Mouse (Mus musculus): ENCODE measurements at regions not wholly inside any gene's neighbourhood (a gene's known extent, or its start where the extent isn't known, plus 50 kb on each side); places are given as distances from the start of the nearest gene placed in this dataset.

GRCm38 (mm10) chr4:81868941-81869340, 426.3 kb upstream of the Mpdz start:
- no peak for DNase-seq (ENCODE audit: low spot score in 2 of 2)

GRCm38 (mm10) chr4:81841642-81842494, 399.3 kb upstream of the Mpdz start:
- peak in 1 of 2 experiments; percentile 8 for DNase-seq (ENCODE audit: low spot score in 2 of 2)

GRCm38 (mm10) chr4:81829972-81830371, 387.4 kb upstream of the Mpdz start:
- DNase-seq (ENCODE audit: low spot score in 2 of 2): no peak

- no peak for DNase-seq (ENCODE audit: low spot score in 2 of 2)
Measured at GRCm38 (mm10) chr4:81827453-81827852, 384.8 kb upstream of the Mpdz start.

- no peak for DNase-seq (ENCODE audit: low spot score in 2 of 2)
Measured at GRCm38 (mm10) chr4:81825966-81826365, 383.4 kb upstream of the Mpdz start.

DNA sequence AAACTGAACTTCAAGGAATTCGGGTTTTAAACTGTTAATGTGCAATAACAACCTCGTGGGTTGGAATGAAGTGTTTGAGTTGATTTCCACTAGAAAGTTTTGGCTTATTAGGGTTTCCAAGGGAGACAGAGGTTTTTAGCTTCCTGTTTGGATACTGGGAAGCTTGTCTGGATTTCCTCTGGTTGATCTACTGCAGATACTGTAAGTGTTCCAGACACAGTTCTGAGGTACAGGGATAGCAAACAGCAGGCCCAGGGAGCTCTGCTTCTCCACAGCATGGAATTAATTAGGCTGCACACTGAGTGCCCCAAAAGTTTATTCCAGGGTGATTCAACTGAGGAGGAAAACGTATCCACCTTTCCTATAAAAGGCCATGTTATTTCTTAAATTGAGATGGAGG, 381.0 kb upstream of the Mpdz start:
- DNase-seq (ENCODE audit: low spot score in 2 of 2): no peak

DNA sequence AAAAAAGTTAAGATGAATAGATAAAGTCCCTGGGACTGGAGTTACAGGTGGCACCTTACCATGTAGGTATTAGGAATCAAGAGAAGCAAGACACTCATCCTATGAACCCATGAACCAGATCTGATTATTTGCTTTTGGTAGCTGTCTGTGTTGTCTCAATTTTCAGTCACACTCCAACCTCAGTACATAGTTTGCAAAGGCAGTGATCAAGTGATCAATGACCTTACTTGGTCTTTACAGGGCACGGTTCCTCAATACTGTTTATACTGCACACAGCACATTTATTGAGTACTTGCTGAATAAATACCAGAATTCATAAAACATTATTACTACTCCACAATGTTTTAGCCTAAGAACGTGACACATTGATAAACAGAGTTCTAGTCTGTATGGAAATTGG, 346.7 kb upstream of the Mpdz start:
- DNase-seq (ENCODE audit: low spot score in 2 of 2): no peak

GRCm38 (mm10) chr4:81788636-81789035, 346.0 kb upstream of the Mpdz start:
- DNase-seq (ENCODE audit: low spot score in 2 of 2): no peak

GRCm38 (mm10) chr4:81781971-81782370, 339.4 kb upstream of the Mpdz start:
- DNase-seq (ENCODE audit: low spot score in 2 of 2): no peak

- no peak for DNase-seq (ENCODE audit: low spot score in 2 of 2)
Measured at GRCm38 (mm10) chr4:81766705-81767104, 324.1 kb upstream of the Mpdz start.

DNA sequence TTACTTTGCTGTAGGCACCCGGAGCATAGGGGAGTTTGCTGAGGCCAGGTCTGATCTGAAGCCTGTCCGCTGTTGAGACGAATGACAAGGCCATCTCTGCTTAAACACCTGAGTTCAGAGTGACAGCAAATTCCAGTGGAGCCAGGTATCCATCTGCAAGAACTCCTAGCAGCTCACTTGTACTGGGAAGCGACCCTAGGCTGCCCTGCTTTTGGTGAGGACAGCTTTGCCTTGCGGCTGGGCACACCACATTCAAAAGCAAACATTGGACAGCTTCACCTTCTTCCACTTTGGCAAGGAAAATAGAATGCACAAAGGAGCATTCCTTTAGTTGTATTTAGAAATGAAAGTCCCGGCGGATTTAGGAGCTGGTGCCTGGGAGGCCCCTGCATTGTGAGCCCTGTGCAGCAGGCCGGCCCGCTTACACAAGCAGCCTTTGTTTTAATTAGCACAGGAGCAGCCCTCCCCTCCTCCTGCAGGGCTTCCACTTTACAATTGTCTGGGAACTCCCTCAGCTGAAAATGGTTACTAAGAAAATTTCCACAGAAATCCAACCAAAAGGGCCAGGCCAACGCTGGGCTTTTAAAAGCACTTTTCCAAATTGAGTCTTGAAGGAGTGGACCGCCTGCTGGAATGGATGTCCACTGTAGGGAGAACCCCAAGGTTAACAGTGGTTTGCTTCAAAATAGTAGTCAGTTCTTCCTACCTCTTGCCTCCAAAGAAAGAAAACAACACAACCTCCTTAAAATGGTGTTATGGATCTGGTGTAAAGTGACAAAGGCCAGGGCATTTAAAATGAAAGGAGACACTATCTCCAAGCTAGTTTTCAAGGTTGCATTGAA, 321.6 kb upstream of the Mpdz start:
- no peak for DNase-seq (ENCODE audit: low spot score in 2 of 2)

DNA sequence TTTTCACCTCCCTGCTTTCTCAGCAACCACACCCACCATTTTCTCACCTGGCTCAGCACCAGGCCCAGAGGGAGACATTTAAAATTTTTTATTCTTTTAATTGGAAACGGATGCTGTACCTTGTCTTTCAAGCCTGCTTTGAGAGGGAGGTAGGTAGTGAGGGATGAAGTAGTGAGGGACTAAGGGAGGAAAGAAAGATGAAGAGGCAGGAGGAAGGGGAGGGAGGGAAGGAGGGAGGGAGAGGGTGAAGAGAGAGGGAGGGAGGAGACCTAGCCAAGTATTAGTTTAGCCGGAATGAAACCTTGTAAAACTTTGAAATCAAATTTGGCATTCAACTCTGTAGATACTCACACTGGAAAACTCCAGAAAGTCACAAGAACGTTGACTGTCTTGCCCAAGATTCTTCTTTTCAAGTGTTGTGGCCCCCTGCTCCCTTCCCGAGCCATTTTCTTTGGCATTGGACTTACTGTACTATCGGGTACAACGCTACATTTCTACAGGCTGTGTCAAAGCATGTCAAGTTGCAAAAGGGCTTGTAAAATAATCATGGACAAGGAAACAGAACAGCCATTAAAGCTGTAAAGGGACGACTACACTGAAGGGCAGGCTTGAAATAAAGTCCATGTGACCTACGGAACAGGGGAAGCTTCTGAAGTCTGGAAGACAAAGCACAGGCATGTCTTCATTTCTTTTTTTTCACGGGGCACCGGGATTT, 320.9 kb upstream of the Mpdz start:
- no peak for DNase-seq (ENCODE audit: low spot score in 2 of 2)

- DNase-seq (ENCODE audit: low spot score in 2 of 2): no peak
Measured at GRCm38 (mm10) chr4:81762592-81763229, 320.1 kb upstream of the Mpdz start.

DNA sequence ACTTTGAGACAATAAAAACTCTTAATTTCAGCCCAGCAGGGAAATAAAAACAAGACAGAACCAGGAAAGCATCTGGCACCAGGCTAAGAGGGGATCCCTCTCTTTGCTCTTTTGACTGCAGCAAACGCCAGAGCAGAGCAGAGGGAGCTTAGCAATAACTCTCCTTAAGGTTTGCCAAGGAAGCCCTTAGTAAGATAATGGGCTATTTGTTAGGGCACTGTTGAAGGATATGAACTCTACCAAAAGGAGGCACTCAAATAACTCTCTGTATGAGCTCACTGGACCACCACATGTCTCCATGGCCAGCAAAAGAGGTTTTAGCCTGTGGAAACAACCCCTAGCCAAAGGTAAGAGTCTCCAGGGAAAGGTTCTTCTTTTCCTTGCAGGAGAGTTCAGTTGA, 315.3 kb upstream of the Mpdz start:
- no peak for DNase-seq (ENCODE audit: low spot score in 2 of 2)

DNA sequence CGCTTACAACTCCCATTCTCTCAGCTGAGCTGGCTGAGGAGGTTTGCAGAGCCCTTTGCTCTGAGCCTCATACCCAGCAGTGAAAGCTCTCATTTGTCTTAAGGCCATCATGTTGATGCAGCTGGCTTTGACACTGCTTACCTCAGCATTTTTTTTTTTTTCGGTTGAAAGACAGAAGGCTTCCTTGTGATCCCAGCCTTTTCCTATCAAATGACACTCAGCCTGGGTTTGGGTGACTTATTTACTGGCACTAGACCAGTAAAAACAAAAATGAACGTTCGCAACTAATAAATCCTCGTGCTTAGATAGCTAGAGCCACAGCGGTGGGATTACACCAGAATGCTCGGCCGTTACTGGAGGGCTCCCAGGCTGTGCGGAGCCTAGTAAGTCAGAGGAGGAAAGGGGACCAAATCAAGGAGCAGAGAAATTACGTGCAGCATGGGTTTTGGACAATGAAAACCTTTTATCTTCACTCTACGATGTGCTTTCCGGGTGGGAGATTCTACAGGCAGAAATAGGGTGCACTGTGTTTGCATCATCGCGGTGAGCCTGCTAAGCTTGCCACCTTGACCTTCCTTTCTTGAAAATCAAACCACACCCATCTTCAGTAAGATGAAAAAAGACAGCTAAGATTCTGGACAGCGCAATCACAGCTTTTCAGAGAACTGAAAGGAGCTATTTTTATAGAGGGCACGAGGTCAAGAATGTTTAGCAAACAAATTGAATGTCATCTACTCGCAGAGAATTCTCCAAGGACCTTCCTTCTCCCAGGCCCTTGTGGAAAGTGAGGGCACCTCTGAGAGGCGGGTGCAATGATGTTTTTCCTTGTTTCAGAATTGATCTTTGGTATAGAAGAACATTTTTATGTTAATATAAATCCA, 302.3 kb upstream of the Mpdz start:
- no peak for DNase-seq (ENCODE audit: low spot score in 2 of 2)

DNA sequence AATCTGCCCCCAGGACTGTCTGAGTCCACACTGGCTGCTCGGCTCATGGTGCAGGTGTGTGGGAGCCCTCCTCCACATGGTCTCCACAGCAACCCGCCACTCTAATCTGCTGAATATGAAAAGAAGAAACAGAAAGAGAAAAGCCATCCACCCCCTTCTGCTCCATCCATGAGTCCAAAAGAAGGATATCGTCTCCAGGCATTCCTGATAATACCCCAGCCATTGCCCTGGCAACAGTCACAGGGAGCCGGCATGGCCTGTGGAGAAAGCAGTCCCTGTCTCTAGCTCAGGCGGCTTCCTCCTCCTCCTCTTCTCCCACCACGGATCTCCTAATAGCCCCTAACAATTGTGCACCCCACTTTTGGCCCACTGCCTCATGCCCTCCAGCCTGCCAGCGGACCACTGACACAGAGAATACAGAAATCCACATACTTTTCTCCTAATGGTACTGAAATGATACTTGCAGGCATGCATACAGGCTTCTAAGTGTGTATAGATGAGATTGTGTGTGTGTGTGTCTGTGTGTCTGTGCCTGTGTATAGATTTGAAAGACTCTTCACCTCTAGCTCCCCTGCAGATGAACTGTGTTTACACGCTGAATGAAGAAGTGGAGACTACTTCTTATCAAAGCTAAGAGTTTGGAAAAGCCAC, 301.5 kb upstream of the Mpdz start:
- DNase-seq (ENCODE audit: low spot score in 2 of 2): no peak

DNA sequence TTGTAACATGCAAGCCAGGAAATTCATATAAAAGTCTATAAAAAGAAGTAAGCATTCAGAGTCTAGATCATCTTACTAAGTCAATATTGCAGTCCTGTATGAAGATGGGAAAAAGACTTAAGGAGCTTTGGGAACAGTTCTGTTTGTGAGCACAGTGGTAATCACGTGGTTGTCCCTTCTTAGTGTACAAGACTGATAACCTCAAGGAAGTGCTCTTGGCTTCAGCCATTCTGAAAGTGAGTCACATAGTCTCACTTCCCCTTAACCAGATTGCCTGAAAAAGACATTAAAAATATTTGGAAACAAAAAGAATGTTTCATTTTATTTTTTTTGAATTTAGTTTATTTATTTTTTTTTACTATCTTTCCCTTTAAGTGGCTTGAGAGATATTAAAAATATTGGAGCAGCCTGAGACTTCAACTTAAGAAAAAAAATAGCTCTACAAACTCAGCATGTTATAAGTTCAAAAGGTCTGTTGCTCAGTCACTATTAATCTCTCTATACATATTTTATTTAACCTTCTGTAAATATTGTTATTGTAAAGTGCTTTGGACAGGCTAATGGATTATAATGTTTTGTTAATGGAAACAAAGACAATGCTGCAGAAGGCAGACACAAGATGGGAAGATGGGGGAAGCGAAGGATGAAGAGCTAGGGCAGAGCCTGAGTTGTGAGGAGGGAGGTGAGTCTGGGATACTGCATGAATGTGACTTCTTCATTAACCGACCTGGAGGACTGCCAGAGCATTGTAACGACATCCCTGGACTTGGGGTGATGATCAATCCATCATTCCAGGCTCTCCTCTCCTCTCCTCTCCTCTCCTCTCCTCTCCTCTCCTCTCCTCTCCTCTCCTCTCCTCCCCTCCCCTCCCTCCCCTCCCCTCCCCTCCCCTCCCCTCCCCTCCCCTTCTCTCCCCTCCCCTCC, 300.2 kb upstream of the Mpdz start:
- DNase-seq (ENCODE audit: low spot score in 2 of 2): no peak

GRCm38 (mm10) chr4:81734391-81734790, 291.8 kb upstream of the Mpdz start:
- DNase-seq (ENCODE audit: low spot score in 2 of 2): no peak

GRCm38 (mm10) chr4:81730386-81730785, 287.8 kb upstream of the Mpdz start:
- no peak for DNase-seq (ENCODE audit: low spot score in 2 of 2)
